Mouse (Mus musculus) hematopoietic multipotent progenitor cell, adult 10-12 weeks (in vitro differentiated cells): ENCODE measurements around the gene Pmm1. TPM values are rescaled to one million over a fixed set of nuclear protein-coding genes. Genes with fewer than 3 reads are reported as not detected.

Experiments
- polyA plus RNA-seq: library from polyadenylated mRNA; stranded (reverse); fragments of >175 nt; gene quantifications from 2 replicates; pipeline ENCODE4 v1.2.3, GENCODE M21; 2012; ENCODE audit warnings: low replicate concordance

The Pmm1 gene
- polyA plus RNA-seq: 26.9 and 27.3 TPM in 2 replicates

GRCm38 (mm10) chr15:81960171-81961077 lies at the start of gene Pmm1:
Gene Pmm1 (minus strand): TSS chr15:81960930.

DNA sequence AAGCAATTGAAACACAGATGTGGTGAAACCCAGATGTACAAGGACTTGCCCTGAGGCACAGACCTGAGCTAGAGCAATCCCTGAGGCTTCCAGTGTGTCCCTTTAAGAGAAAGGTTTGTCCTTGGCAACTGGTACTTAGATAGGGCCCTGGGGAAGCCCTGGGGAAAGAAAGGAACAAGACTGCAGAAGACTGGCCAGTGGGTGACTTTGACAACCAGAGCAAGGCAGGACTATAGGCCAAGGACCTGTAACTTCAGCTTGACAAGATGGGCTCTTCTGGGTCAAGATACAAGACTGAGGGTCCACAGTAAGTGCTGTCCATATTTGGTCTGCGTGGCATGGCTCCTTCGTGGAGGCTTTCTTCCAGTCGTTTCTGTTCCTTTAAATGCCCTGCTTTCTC lies 26.9 kb upstream of the Pmm1 start, which contains the start of gene Xrcc6:
Gene Xrcc6, plus strand, starts transcription at position 190 of the 400 bp plus-strand sequence.

GRCm38 (mm10) chr15:81980321-81980720 lies 19.6 kb upstream of the Pmm1 start, which contains the start of gene 1700029P11Rik:
Gene 1700029P11Rik (plus strand): TSS chr15:81980540.

DNA sequence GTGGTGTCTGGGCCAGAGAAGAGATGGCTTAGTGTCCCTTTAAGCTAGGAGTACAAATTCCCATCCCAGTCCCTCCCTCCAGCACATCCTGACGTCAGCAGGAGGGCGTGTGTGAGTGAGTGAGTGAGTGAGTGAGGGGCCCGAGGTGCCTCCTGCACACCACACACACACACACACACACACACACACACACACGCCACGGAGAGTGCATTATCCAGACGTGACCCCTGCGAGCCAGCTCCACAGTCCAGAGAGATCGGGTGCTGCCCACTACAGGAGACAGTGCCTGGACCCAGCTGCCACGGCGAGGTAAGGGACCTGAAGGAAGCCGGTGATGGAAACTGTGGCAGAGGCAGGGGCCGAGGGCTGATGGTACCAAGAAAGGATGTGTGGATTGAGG lies 24.1 kb downstream of the Pmm1 start, which contains the start of gene Csdc2:
Gene Csdc2, plus strand, starts transcription at position 81 of the 400 bp plus-strand sequence.

DNA sequence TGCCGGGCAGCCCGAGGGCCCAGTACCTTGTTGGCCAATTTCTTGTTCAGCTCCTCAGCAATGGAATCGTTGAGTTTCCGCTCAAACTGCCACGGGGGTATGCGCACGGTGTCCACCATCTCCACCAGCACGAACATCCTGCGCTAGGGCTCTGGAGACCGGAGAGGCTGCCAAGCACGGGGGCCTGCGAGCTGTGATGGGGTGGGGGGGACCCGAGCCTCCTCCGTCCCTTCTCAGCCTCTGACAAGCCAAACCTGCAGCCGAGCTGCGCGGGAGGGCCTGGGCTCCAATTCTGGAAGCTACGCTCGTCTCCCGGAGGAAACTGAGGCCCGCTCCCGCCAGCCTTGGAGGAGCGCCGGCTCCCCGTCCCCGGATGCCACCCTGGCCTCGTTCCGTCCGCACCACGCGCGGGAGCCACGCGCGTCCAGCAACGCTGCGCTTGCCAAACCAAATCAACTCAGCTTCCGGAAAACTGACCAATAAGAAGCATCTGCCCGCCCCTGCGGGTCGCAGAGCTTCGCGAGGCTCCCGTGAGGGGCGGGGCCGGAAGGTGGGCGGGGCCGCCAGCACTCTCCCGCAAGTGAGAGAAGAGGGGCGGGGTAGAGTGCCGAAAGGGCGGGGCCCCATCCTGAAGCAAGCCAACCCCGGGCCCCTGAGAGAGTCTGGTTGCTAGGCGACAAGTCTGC lies 34.8 kb downstream of the Pmm1 start, which contains the start of gene Polr3h:
Gene Polr3h, minus strand, starts transcription at position 481 of the 686 bp plus-strand sequence.

Other genes starting within 250 kb of the Pmm1 start
- 33.5 and 48.1 TPM in 2 replicates for gene Zc3h7b, start 215.9 kb downstream of the Pmm1 start, polyA plus RNA-seq
- 92.8 and 163 TPM in 2 replicates for gene Rangap1, start 215.4 kb downstream of the Pmm1 start, polyA plus RNA-seq
- gene Tef, start 158.5 kb downstream of the Pmm1 start, polyA plus RNA-seq: 27.1 and 77.8 TPM in 2 replicates
- gene Tob2, start 102.1 kb downstream of the Pmm1 start, polyA plus RNA-seq: 109 and 267 TPM in 2 replicates
- 3.0 and 6.6 TPM in 2 replicates for gene Phf5a, start 89.0 kb downstream of the Pmm1 start, polyA plus RNA-seq
- 92.0 and 94.8 TPM in 2 replicates for gene Aco2, start 88.6 kb downstream of the Pmm1 start, polyA plus RNA-seq
- gene Polr3h, start 34.7 kb downstream of the Pmm1 start, polyA plus RNA-seq: 16.6 and 37.4 TPM in 2 replicates
- 0.39 and 0.89 TPM in 2 replicates for gene Csdc2, start 24.2 kb downstream of the Pmm1 start, polyA plus RNA-seq
- gene 1700029P11Rik, start 19.6 kb upstream of the Pmm1 start, polyA plus RNA-seq: not detected in 2 replicates
- 5.0 and 6.1 TPM in 2 replicates for gene Xrcc6, start 26.9 kb upstream of the Pmm1 start, polyA plus RNA-seq
- 43.0 and 47.0 TPM in 2 replicates for gene Desi1, start 72.9 kb upstream of the Pmm1 start, polyA plus RNA-seq
- 7.1 and 99.6 TPM in 2 replicates for gene Snu13, start 86.7 kb upstream of the Pmm1 start, polyA plus RNA-seq
- 0.03 TPM in 1 of 2 replicates, not detected in the other for gene 4930407I10Rik, start 98.2 kb upstream of the Pmm1 start, polyA plus RNA-seq
- gene Mei1, start 109.1 kb upstream of the Pmm1 start, polyA plus RNA-seq: not detected in 2 replicates
- gene Ccdc134, start 167.0 kb upstream of the Pmm1 start, polyA plus RNA-seq: 7.4 and 30.9 TPM in 2 replicates
- gene Srebf2, start 186.3 kb upstream of the Pmm1 start, polyA plus RNA-seq: 411 and 943 TPM in 2 replicates